Mouse (Mus musculus) lung, postnatal 36 days (tissue): ENCODE data around the gene Tbc1d10a.
A peak's percentile ranks its signal among the peaks of the same experiment; 100 is the strongest.
"Not testable (repeated sequence)": the region's sequence is repeated elsewhere in the genome, so short reads cannot be mapped to it uniquely, and the experiment has no call there.

Experiments
- DNase-seq: peaks from one replicate; pipeline ENCODE4 v3.0.0; 2022; ENCODE audit warnings: mixed read lengths

Tbc1d10a gene

GRCm38 (mm10) chr11:4184251-4184952 is 2.2 kb upstream of the Tbc1d10a start:
- peak; percentile 50 for DNase-seq

GRCm38 (mm10) chr11:4185480-4185879 is 1.1 kb upstream of the Tbc1d10a start:
- DNase-seq = not testable (repeated sequence)

- no peak for DNase-seq
Measured at GRCm38 (mm10) chr11:4187318-4187700, 720 bp downstream of the Tbc1d10a start.

GRCm38 (mm10) chr11:4189182-4189581 is 2.6 kb downstream of the Tbc1d10a start:
- peak; percentile 34 for DNase-seq

- DNase-seq = no peak
Measured at GRCm38 (mm10) chr11:4190677-4191076, 4.1 kb downstream of the Tbc1d10a start.

- DNase-seq = no peak
Measured at GRCm38 (mm10) chr11:4192757-4193156, 6.2 kb downstream of the Tbc1d10a start.

GRCm38 (mm10) chr11:4193420-4193819 is 6.8 kb downstream of the Tbc1d10a start:
- DNase-seq = no peak

GRCm38 (mm10) chr11:4195597-4196031 is 9.0 kb downstream of the Tbc1d10a start:
- DNase-seq = peak; percentile 61

GRCm38 (mm10) chr11:4196636-4197035 is 10.0 kb downstream of the Tbc1d10a start:
- DNase-seq = peak; percentile 66

- DNase-seq = peak; percentile 73
Measured at GRCm38 (mm10) chr11:4197691-4198090, 11.1 kb downstream of the Tbc1d10a start.

- DNase-seq = no peak
Measured at GRCm38 (mm10) chr11:4201981-4202700, 15.6 kb downstream of the Tbc1d10a start.

- DNase-seq = no peak
Measured at GRCm38 (mm10) chr11:4202995-4203704, 16.6 kb downstream of the Tbc1d10a start.

GRCm38 (mm10) chr11:4203705-4204074 is 17.1 kb downstream of the Tbc1d10a start:
- DNase-seq = peak; percentile 92

- peak; percentile 75 for DNase-seq
Measured at GRCm38 (mm10) chr11:4205097-4205655, 18.6 kb downstream of the Tbc1d10a start.

GRCm38 (mm10) chr11:4205951-4206350 is 19.4 kb downstream of the Tbc1d10a start:
- DNase-seq = no peak

- DNase-seq = no peak
Measured at GRCm38 (mm10) chr11:4206563-4206962, 20.0 kb downstream of the Tbc1d10a start.

GRCm38 (mm10) chr11:4207655-4208054 is 21.1 kb downstream of the Tbc1d10a start:
- DNase-seq = no peak

GRCm38 (mm10) chr11:4209556-4209955 is 23.0 kb downstream of the Tbc1d10a start:
- DNase-seq = no peak

- DNase-seq = no peak
Measured at GRCm38 (mm10) chr11:4210786-4211185, 24.2 kb downstream of the Tbc1d10a start.

GRCm38 (mm10) chr11:4213107-4213506 is 26.5 kb downstream of the Tbc1d10a start:
- DNase-seq = no peak

GRCm38 (mm10) chr11:4214572-4214971 is 28.0 kb downstream of the Tbc1d10a start:
- DNase-seq = no peak

- no peak for DNase-seq
Measured at GRCm38 (mm10) chr11:4215061-4215460, 28.5 kb downstream of the Tbc1d10a start.
